Mouse (Mus musculus): ENCODE data around the gene Ehd2. TPM values are rescaled to one million over a fixed set of nuclear protein-coding genes. Genes with fewer than 3 reads are reported as not detected.
A peak's percentile ranks its signal among the peaks of the same experiment; 100 is the strongest.
"Not testable (repeated sequence)": the region's sequence is repeated elsewhere in the genome, so short reads cannot be mapped to it uniquely, and the experiment has no call there.

The Ehd2 gene
- polyA plus RNA-seq, 1 experiment from 2014 or later: 22.3 TPM

DNA sequence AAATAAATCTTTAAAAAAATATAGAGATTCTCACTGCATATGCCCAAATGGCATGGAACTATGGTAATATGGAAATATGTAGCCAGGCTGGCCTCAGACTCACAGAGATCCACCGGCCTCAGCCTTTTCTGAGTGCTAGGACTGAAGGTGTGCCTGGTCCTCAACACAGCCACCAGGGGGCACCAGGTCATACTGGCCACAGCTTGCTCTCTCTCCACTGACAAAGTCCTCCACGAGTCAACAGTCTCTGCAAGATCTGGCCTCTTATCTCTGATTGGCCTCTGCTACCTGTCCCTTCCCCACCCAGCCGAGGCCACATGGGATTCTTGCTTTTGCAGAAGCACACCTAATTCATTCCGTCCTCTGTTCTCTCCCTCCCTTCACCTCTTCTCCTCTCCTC is 37.5 kb downstream of the Ehd2 start:
- Histone ChIP-seq H3K27me3 (ENCODE audit: control insufficient read depth, insufficient read depth, low read length) (no peaks in the 10 kb centered on the region), H3K4me1 (ENCODE audit: control insufficient read depth, insufficient read depth, low read length) (0 out of 2 replicates have a peak, but pooled peaks cover 3% of the 10 kb centered on the region), H3K9ac (ENCODE audit: low read depth, low read length) (no peak overlapping the region), H3K27ac (ENCODE audit: low read depth, low read length) (no peak overlapping the region), H3K4me2 (replicated peaks; ENCODE audit: low read depth, low read length) (no peak overlapping the region), H3K36me3 (ENCODE audit: control insufficient read depth, insufficient read depth, low read length) (no peaks in the 10 kb centered on the region), H3K4me3 (ENCODE audit: low read length) (no peak overlapping the region), H3K9me3 (ENCODE audit: control insufficient read depth, low read length) (no peaks in the 10 kb centered on the region)
- WGBS: 31% methylated on average over 4 of the region's 4 CpGs
- peak; percentile 63 for ATAC-seq (ENCODE audit: low FRiP score, low TSS enrichment)

DNA sequence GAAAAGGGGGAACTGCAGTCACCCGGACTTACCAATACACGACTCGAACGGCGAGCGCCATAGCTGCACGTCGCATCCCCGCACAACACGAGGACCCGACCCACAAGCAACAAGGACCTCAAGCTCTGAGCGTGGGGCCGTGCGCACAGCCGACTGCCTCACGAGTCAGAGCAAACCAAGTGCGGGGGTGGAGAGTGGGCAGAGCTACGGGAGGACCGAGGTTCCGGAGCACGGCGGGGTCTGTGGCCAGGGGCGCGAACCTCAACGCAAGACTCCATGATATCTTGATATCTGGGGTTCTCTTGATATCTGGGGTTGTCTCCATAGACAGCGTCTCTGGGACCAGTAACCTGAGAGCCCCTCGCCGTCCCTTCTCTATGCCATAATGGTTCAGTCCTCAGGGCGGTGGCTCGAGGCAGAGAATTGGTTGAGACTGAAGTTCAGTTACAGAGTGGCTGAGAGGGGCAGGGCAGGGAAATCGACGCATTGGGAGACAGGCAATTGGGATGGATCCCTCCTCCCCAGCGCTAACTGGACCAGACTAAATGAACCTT is 45.1 kb downstream of the Ehd2 start, which contains the start of gene Selenow:
Selenow (minus strand) TSS at position 183 of the 554 bp plus-strand sequence.
- Histone ChIP-seq H3K4me2 (replicated peaks; ENCODE audit: low read depth, low read length) (peak within 1 kb of the TSS; percentile 49), H3K27ac (ENCODE audit: low read depth, low read length) (peak within 1 kb of the TSS; percentile 27; the same call in 1 of the 2 replicates), H3K4me1 (ENCODE audit: control insufficient read depth, insufficient read depth, low read length) (peaks cover 12% of the 10 kb centered on the region), H3K9me3 (ENCODE audit: control insufficient read depth, low read length) (no peaks in the 10 kb centered on the region), H3K27me3 (ENCODE audit: control insufficient read depth, insufficient read depth, low read length) (no peaks in the 10 kb centered on the region), H3K4me3 (ENCODE audit: low read length) (peak within 1 kb of the TSS; percentile 71), H3K36me3 (ENCODE audit: control insufficient read depth, insufficient read depth, low read length) (peaks cover 23% of the 10 kb centered on the region; the same call in 1 of the 2 replicates), H3K9ac (ENCODE audit: low read depth, low read length) (peak within 1 kb of the TSS; percentile 70)
- peak; percentile 95 for ATAC-seq (ENCODE audit: low FRiP score, low TSS enrichment)
- under 1% methylated on average over 33 of the region's 33 CpGs for WGBS

DNA sequence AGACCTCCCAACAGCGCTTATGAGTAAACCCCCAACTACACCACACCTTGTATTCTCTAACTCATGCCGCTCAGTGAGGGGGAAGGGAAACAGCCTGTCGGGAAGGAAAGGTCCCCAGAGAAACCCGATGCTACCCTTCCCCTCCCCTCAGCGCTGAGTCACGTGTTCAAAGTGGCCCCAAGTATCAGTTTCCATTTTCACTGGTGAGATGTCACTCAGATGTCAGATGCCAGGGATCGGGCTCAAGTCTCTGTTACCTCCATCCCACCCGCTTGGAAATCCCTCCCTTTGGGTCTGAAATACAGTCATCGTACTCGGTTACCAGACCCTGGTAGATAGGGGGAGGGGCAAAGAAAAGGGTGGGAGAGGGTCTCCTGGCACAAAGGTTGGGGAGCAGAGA is 45.6 kb downstream of the Ehd2 start:
- peak overlapping the region; percentile 70 for H3K9ac ChIP-seq (ENCODE audit: low read depth, low read length)
- peak; percentile 60 for ATAC-seq (ENCODE audit: low FRiP score, low TSS enrichment)
- no peaks in the 10 kb centered on the region for H3K9me3 ChIP-seq (ENCODE audit: control insufficient read depth, low read length)
- H3K36me3 ChIP-seq (ENCODE audit: control insufficient read depth, insufficient read depth, low read length): peaks cover 28% of the 10 kb centered on the region; the same call in 1 of the 2 replicates
- peaks cover 12% of the 10 kb centered on the region for H3K4me1 ChIP-seq (ENCODE audit: control insufficient read depth, insufficient read depth, low read length)
- no peaks in the 10 kb centered on the region for H3K27me3 ChIP-seq (ENCODE audit: control insufficient read depth, insufficient read depth, low read length)
- H3K27ac ChIP-seq (ENCODE audit: low read depth, low read length): peak overlapping the region; percentile 25; the same call in 1 of the 2 replicates
- H3K4me2 ChIP-seq (replicated peaks; ENCODE audit: low read depth, low read length): peak overlapping the region; percentile 49
- peak overlapping the region; percentile 71 for H3K4me3 ChIP-seq (ENCODE audit: low read length)
- WGBS: under 1% methylated on average over 10 of the region's 10 CpGs

DNA sequence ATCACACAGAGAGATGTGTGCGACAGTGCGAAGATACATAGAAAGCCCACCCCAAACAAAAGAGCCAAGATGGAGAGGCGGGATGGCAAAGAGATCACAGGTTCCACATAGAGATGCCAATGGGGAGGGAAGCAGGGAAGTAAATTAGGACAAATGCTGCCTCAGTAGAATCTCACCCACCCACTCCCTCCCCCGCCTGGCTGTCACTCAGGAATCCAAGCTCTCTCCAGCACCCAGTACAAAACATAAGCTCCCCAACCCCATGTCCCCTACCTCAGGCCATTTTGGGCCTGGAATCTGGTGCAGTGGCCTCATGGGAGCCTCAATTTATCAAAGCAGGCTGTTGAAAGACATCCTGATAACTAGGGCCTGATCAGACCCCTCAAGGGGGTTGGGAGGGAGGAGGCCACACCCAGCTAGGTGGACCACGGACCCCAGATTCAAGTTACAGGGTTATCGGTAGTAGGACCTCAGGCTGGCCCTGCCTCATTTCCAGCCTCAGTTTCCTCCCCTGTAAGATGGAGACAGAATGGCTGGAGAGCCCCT is 46.6 kb downstream of the Ehd2 start:
- peak overlapping the region; percentile 71 for H3K4me3 ChIP-seq (ENCODE audit: low read length)
- WGBS: 90% methylated on average over 6 of the region's 6 CpGs
- no peaks in the 10 kb centered on the region for H3K9me3 ChIP-seq (ENCODE audit: control insufficient read depth, low read length)
- H3K4me1 ChIP-seq (ENCODE audit: control insufficient read depth, insufficient read depth, low read length): peaks cover 12% of the 10 kb centered on the region
- H3K27ac ChIP-seq (ENCODE audit: low read depth, low read length): no peak overlapping the region
- H3K9ac ChIP-seq (ENCODE audit: low read depth, low read length): peak overlapping the region; percentile 70; the same call in 1 of the 2 replicates
- peaks cover 30% of the 10 kb centered on the region; the same call in 1 of the 2 replicates for H3K36me3 ChIP-seq (ENCODE audit: control insufficient read depth, insufficient read depth, low read length)
- no peak for ATAC-seq (ENCODE audit: low FRiP score, low TSS enrichment)
- H3K4me2 ChIP-seq (replicated peaks; ENCODE audit: low read depth, low read length): peak overlapping the region; percentile 49
- no peaks in the 10 kb centered on the region for H3K27me3 ChIP-seq (ENCODE audit: control insufficient read depth, insufficient read depth, low read length)

DNA sequence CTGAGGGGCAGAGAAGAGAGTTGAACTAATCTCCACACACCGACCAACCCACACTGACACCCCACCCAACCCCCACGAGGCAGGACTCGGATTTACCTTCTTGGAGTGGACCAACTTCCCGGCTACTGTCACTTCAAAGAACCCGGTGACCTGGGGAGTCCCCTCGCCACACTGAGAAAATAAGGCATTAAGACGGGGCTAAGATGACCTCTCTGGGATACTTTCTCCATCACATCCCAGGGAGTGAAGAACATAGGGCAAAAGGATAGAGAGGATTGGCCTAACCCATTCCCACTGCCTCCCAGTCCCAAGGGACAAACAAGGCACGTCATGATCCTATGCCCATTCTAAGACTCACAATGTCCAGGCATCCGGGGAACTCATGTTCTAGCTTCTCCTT is 47.4 kb downstream of the Ehd2 start:
- Histone ChIP-seq H3K4me2 (replicated peaks; ENCODE audit: low read depth, low read length) (0 out of 2 replicates have a peak overlapping the region, but pooled peaks have one; percentile 49), H3K9ac (ENCODE audit: low read depth, low read length) (no peak overlapping the region), H3K4me1 (ENCODE audit: control insufficient read depth, insufficient read depth, low read length) (peaks cover 12% of the 10 kb centered on the region), H3K9me3 (ENCODE audit: control insufficient read depth, low read length) (no peaks in the 10 kb centered on the region), H3K4me3 (ENCODE audit: low read length) (no peak overlapping the region), H3K27me3 (ENCODE audit: control insufficient read depth, insufficient read depth, low read length) (no peaks in the 10 kb centered on the region), H3K36me3 (ENCODE audit: control insufficient read depth, insufficient read depth, low read length) (peaks cover 30% of the 10 kb centered on the region; the same call in 1 of the 2 replicates), H3K27ac (ENCODE audit: low read depth, low read length) (no peak overlapping the region)
- WGBS: 90% methylated on average over 9 of the region's 9 CpGs
- ATAC-seq (ENCODE audit: low FRiP score, low TSS enrichment): no peak

DNA sequence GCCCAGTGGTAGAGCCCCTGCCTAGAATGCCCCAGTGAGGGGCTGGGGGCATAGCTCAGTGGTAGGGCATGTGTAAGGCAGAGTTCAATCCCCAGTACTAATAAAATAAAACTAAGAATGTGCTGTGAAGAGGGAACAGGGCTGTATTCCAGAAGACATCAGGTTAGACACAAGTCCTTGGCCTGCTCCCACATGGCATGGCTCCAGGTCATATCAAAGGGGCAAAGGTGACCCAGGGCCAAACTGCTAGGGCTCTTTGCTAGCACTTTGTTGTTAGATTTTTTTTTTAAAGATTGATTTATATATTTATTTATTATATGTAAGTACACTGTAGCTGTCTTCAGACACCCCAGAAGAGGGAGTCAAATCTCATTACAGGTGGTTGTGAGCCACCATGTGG is 49.0 kb downstream of the Ehd2 start:
- no peak overlapping the region for H3K27ac ChIP-seq (ENCODE audit: low read depth, low read length)
- no peak overlapping the region for H3K4me3 ChIP-seq (ENCODE audit: low read length)
- ATAC-seq (ENCODE audit: low FRiP score, low TSS enrichment): no peak
- H3K36me3 ChIP-seq (ENCODE audit: control insufficient read depth, insufficient read depth, low read length): peaks cover 30% of the 10 kb centered on the region; the same call in 1 of the 2 replicates
- no peak overlapping the region for H3K9ac ChIP-seq (ENCODE audit: low read depth, low read length)
- H3K27me3 ChIP-seq (ENCODE audit: control insufficient read depth, insufficient read depth, low read length): no peaks in the 10 kb centered on the region
- H3K9me3 ChIP-seq (ENCODE audit: control insufficient read depth, low read length): no peaks in the 10 kb centered on the region
- no peak overlapping the region for H3K4me2 ChIP-seq (replicated peaks; ENCODE audit: low read depth, low read length)
- peaks cover 12% of the 10 kb centered on the region for H3K4me1 ChIP-seq (ENCODE audit: control insufficient read depth, insufficient read depth, low read length)

DNA sequence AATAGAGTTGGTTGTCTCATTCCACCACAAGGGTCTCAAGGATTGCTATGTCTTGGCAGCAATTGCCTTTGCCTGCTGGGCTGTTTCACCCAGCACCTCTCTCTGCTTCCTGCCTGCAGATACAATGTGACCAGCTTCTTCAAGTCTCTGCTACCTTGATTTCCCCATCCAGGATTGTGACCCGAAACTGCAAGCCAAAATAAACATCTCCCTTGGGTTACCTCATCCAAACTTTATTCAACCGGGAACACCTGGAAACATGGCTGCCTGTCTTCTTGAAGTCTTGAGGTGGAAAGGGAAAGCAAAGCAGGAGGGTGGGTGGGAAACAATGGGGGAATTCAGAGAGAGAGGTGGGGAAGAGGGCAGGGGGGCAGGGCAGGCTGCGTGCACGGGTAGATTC is 50.4 kb downstream of the Ehd2 start:
- Histone ChIP-seq H3K4me3 (ENCODE audit: low read length) (no peak overlapping the region), H3K36me3 (ENCODE audit: control insufficient read depth, insufficient read depth, low read length) (peaks cover 30% of the 10 kb centered on the region; the same call in 1 of the 2 replicates), H3K27me3 (ENCODE audit: control insufficient read depth, insufficient read depth, low read length) (no peaks in the 10 kb centered on the region), H3K9me3 (ENCODE audit: control insufficient read depth, low read length) (no peaks in the 10 kb centered on the region), H3K9ac (ENCODE audit: low read depth, low read length) (no peak overlapping the region), H3K4me1 (ENCODE audit: control insufficient read depth, insufficient read depth, low read length) (peaks cover 9% of the 10 kb centered on the region), H3K4me2 (replicated peaks; ENCODE audit: low read depth, low read length) (no peak overlapping the region), H3K27ac (ENCODE audit: low read depth, low read length) (no peak overlapping the region)
- 90% methylated on average over 4 of the region's 4 CpGs for WGBS
- ATAC-seq (ENCODE audit: low FRiP score, low TSS enrichment): no peak

DNA sequence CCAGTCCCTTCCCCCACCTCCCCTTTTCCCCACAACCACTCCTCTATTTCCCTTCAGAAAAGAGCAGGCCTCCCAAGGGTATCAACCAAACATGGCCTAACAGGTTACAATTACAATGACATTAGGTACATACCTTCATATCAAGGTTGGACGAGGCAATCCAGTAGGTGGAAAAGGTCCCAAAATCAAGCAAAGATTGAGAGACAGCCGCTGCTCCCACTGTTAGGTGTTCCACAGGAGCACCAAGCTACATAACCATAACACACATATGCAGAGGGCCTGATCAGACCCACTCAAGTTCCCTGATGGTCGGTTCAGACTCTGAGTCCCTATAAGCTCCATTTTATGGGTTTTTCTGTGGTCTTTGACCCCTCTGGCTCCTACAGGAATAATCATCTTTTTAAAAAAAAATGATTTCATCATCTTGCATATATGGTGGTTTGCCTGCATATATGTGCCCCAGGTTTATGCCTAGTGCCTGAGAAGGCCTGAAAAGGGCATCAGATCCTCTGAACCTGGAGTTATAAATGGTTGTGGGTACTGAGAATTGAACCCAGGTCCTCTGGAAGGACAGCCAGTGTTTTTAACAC is 51.1 kb downstream of the Ehd2 start:
- Histone ChIP-seq H3K4me3 (ENCODE audit: low read length) (no peak overlapping the region), H3K4me2 (replicated peaks; ENCODE audit: low read depth, low read length) (no peak overlapping the region), H3K4me1 (ENCODE audit: control insufficient read depth, insufficient read depth, low read length) (peaks cover 9% of the 10 kb centered on the region), H3K36me3 (ENCODE audit: control insufficient read depth, insufficient read depth, low read length) (peaks cover 30% of the 10 kb centered on the region; the same call in 1 of the 2 replicates), H3K9ac (ENCODE audit: low read depth, low read length) (no peak overlapping the region), H3K27ac (ENCODE audit: low read depth, low read length) (no peak overlapping the region), H3K27me3 (ENCODE audit: control insufficient read depth, insufficient read depth, low read length) (no peaks in the 10 kb centered on the region), H3K9me3 (ENCODE audit: control insufficient read depth, low read length) (no peaks in the 10 kb centered on the region)
- 78% methylated on average over 3 of the region's 3 CpGs for WGBS
- ATAC-seq (ENCODE audit: low FRiP score, low TSS enrichment): no peak

DNA sequence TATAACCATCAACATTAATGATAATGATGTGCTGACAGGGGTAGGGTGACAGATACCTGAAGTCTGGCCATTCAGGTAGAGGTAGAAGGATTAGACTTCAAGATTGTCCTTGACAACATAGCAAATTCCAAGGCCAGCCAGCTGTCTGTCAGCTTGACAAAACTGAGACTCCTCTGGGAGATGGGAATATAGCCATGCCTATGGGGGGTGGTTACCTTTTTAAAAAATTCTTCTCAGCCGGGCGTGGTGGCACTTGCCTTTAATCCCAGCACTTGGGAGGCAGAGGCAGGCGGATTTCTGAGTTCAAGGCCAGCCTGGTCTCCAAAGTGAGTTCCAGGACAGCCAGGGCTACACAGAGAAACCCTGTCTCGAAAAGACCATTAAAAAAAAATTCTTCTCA is 51.7 kb downstream of the Ehd2 start:
- H3K36me3 ChIP-seq (ENCODE audit: control insufficient read depth, insufficient read depth, low read length): peaks cover 30% of the 10 kb centered on the region; the same call in 1 of the 2 replicates
- H3K27ac ChIP-seq (ENCODE audit: low read depth, low read length); H3K4me2 ChIP-seq (replicated peaks; ENCODE audit: low read depth, low read length); ATAC-seq (ENCODE audit: low FRiP score, low TSS enrichment); H3K4me3 ChIP-seq (ENCODE audit: low read length); H3K4me1 ChIP-seq (ENCODE audit: control insufficient read depth, insufficient read depth, low read length); H3K9me3 ChIP-seq (ENCODE audit: control insufficient read depth, low read length); H3K9ac ChIP-seq (ENCODE audit: low read depth, low read length); H3K27me3 ChIP-seq (ENCODE audit: control insufficient read depth, insufficient read depth, low read length): not testable (repeated sequence)
- 90% methylated on average over 4 of the region's 4 CpGs for WGBS
